Mouse (Mus musculus) embryonic fibroblast, embryonic 13.5 days (primary cell): ENCODE measurements around the gene Sptan1.

Source experiments
- CTCF ChIP-seq: IDR thresholded peaks from 2 replicates; pipeline ENCODE4 v1.5.1; 2011; ENCODE audit warnings: mild to moderate bottlenecking, control low read depth, low read length, moderate library complexity, borderline replicate concordance; ENCODE audit not compliant: insufficient read depth
- POLR2A ChIP-seq: IDR thresholded peaks from 2 replicates; pipeline ENCODE4 v1.6.1; 2011; ENCODE audit warnings: low read depth, mild to moderate bottlenecking, control low read depth, low read length, moderate library complexity

- TF ChIP-seq POLR2A (no peak), CTCF (no peak)
Measured at GRCm38 (mm10) chr2:30063791-30064190, 98.4 kb downstream of the Sptan1 start.
